Mouse (Mus musculus) 3T3-L1 (cell line): Measurements from ENCODE around the gene Crtc2.
"Not testable (repeated sequence)": the region's sequence is repeated elsewhere in the genome, so short reads cannot be mapped to it uniquely, and the experiment has no call there.

Source experiments
- DNase-seq: peaks from one replicate; pipeline ENCODE4 v3.0.0-alpha.2; 2015; ENCODE audit warnings: low read depth, low spot score

Crtc2 gene

DNA sequence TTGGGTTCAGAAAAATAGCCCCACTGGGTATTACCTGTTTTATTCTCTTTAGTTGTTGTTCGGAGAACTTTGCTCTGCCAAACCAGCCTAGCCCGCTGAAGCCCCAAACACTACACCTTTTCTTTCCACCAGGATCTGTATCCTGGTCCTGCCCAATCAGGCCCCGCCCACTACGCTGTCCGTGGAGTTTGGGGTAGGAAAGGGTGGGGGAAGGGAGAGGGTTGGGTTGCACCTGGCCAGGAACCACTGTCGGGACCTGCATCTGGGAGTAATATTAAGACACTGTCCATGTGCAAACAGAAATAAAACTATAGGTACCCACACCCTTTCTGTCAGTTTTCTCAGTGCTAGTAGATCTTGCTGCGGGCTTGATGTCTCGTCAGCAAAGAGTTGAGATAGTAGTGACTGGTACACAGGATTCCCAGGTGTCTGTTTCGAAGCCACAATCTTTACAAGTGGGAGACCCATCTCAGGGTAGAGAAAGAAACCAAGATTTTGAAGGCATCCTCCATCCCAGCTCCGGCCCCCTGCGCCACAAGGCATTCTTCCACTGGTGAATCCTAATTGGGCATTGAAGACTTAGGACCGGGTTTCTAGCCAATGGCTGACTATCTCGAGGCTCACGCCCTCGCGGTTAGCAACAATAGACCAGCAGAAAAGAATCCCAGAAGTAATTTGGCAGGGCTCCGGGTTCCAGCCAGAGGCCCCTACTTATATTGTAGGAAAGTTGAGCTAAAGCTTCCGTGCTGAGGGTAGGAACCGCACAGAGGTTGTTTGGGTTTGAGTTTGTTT lies 10.8 kb upstream of the Crtc2 start, which contains the start of gene Creb3l4:
Gene Creb3l4, minus strand, starts transcription at position 529 of the 792 bp plus-strand sequence.
- DNase-seq, result no peak

- no peak for DNase-seq
Measured at GRCm38 (mm10) chr3:90245406-90245805, 8.6 kb upstream of the Crtc2 start.

- no peak for DNase-seq
Measured at GRCm38 (mm10) chr3:90247630-90247959, 6.4 kb upstream of the Crtc2 start.

- peak; percentile 95 for DNase-seq
Measured at GRCm38 (mm10) chr3:90247960-90248745, 5.8 kb upstream of the Crtc2 start, which contains the start of gene Slc39a1. Gene Slc39a1, plus strand, starts transcription at chr3:90248172.

DNA sequence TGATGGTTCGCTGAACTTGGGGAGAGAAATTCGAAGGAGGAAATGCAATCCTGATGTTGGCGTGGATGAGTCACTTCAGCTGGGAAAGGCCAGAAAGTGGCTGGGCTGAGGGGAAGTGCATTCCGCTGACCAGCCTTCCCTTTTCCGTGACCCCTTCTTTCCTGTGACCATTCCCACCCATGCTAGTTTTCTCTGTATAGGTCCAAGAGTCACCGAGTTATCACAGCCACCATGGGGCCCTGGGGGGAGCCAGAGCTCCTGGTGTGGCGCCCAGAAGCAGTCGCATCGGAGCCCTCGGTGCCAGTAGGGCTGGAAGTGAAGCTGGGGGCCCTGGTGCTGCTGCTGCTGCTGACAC lies 5.2 kb upstream of the Crtc2 start:
- DNase-seq, result peak; percentile 81

- peak; percentile 27 for DNase-seq
Measured at GRCm38 (mm10) chr3:90250791-90251190, 3.2 kb upstream of the Crtc2 start.

GRCm38 (mm10) chr3:90251731-90252226 lies 2.2 kb upstream of the Crtc2 start:
- DNase-seq, result not testable (repeated sequence)

DNA sequence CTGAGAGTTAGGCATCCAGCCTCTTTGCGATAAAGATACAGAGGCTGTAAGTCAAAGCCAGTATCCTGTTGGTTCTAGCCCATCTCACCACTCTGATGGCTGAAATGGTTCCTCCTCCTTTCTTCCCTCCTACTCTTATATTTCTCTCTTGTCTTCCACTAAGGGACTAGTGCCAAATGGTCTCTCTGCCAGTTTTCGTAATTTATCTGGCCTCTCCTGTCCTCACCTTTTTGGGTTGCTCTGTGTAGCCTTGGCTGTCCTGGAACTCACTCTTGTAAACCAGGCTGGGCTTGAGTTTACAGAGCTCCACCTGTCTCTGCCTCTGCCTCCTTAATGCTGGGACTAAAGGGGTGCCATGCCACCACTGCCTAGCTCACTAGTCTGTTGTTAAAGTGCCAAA lies 1.3 kb upstream of the Crtc2 start:
- not testable (repeated sequence) for DNase-seq

GRCm38 (mm10) chr3:90253174-90253573 lies 789 bp upstream of the Crtc2 start:
- not testable (repeated sequence) for DNase-seq

GRCm38 (mm10) chr3:90254419-90255193 lies 643 bp downstream of the Crtc2 start:
- peak; percentile 49 for DNase-seq

- DNase-seq, result no peak
Measured at GRCm38 (mm10) chr3:90255194-90255565, 1.2 kb downstream of the Crtc2 start.

- no peak for DNase-seq
Measured at GRCm38 (mm10) chr3:90255784-90256353, 1.9 kb downstream of the Crtc2 start.

- DNase-seq, result no peak
Measured at GRCm38 (mm10) chr3:90256731-90257530, 3.0 kb downstream of the Crtc2 start.

DNA sequence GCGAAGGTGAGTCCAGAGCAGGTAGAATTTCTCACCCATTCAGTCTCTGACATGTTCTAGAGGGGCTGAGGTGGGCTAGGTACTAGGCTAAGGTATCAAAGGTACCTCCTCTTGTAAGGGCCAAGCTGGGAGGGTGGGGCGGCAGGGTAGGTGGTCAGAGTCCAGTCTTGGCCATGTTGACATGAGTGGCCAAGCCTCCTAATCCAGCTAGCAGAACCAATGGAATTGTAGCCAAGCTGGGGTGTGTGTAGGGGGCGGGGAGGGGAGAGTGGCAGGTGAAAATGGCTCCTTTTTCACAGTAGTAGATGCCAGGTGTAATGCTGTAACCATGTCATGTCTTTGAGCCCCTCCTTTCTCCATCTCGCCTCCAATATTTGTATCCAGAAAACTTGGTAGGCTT lies 4.6 kb downstream of the Crtc2 start:
- no peak for DNase-seq

GRCm38 (mm10) chr3:90263121-90263771 lies 9.3 kb downstream of the Crtc2 start:
- no peak for DNase-seq

- no peak for DNase-seq
Measured at GRCm38 (mm10) chr3:90264687-90265033, 10.7 kb downstream of the Crtc2 start.

DNA sequence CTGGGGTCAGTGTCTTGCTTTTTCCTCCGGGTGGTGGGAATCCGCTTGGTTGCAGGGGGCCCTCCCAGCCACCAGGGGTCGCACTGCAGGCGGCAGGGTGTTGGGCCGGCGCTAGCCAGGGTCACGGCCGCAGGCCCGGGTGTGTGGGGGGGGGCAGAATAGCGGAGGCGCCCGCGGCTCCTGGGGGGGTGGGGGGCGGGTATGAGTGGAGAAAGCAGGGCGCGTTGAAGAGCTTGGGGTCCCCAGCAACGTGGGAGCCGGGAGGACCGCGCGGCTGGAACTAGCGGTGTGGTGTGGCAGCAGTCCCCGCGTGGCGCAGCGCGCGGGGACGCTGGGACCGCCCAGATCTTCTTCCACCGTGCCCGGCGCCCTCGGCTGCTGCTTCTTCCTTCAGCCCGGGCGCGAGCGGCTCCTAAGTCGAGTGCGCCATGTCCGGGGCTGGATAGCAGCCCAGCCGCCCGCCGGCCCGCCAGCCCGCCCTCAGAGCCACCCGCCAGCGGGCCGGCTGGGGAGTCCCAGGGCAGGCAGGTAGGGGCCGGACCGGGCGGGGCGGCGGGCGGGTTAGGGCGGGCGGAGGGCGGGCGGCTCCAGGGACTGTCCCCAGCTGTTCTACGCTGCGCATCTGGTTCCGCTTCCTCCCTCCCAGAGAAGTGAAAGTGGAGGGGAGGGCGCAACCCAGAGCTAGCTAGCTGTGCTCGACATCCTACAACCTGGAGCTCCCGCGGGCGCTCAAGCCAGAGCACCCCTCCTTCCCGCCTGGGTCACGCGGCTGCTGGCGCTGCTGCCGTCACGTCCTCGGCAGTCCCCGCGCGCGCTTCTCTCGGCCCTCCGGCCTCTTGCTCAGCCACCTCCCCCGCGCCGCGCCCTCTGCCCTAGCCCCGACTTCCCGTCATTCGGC lies 11.3 kb downstream of the Crtc2 start, which contains the start of gene Dennd4b:
Gene Dennd4b, plus strand, starts transcription at position 152 of the 898 bp plus-strand sequence.
- DNase-seq, result peak; percentile 91

GRCm38 (mm10) chr3:90265932-90266741 lies 12.2 kb downstream of the Crtc2 start:
- peak; percentile 70 for DNase-seq
